Mouse (Mus musculus) 3134 (cell line): Measurements from ENCODE around the gene Hoxa2.

Experiments
- DNase-seq: peaks from one replicate; pipeline ENCODE4 v3.0.0-alpha.2; 2011; ENCODE audit warnings: low spot score; ENCODE audit not compliant: insufficient read length; ENCODE audit errors: extremely low read depth

Hoxa2 gene

GRCm38 (mm10) chr6:52164626-52165440 lies at the start of gene Hoxa2:
TSS of gene Hoxa2 (minus strand) at chr6:52164831.
- DNase-seq, result no peak

DNA sequence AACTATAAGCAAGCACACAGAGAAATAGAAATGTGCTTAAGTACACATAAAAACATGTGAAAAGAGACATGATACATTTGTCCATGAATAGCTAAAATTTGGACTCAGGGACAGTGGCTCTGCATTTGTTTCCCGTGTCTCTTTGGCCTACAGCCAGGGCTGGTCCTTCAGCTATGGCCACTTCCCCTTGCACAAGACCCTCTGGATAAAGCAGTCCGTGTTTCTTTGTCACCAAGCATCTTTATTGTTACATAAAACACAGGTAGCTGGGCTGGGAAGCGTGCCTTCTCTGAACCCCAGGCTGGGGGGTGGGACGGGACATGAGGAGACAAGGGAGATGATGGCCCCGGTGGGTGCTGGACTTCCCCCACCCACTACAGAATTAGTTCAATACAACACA lies 49.6 kb upstream of the Hoxa2 start:
- DNase-seq, result no peak

- peak; percentile 81 for DNase-seq
These were observed 48.7 kb upstream of the Hoxa2 start, which contains the start of the genes Hoxa3 and Gm28308 for GRCm38 (mm10) chr6:52213119-52213986. TSS of gene Hoxa3 (minus strand) at chr6:52213336. TSS of gene Gm28308 (minus strand) at chr6:52213339.

GRCm38 (mm10) chr6:52212556-52213118 lies 48.0 kb upstream of the Hoxa2 start:
- DNase-seq, result peak; percentile 78

- no peak for DNase-seq
These were observed 47.3 kb upstream of the Hoxa2 start for GRCm38 (mm10) chr6:52211961-52212360.

- DNase-seq, result peak; percentile 84
These were observed 46.7 kb upstream of the Hoxa2 start for GRCm38 (mm10) chr6:52211170-52211935.

GRCm38 (mm10) chr6:52209685-52210046 lies 45.0 kb upstream of the Hoxa2 start:
- no peak for DNase-seq

DNA sequence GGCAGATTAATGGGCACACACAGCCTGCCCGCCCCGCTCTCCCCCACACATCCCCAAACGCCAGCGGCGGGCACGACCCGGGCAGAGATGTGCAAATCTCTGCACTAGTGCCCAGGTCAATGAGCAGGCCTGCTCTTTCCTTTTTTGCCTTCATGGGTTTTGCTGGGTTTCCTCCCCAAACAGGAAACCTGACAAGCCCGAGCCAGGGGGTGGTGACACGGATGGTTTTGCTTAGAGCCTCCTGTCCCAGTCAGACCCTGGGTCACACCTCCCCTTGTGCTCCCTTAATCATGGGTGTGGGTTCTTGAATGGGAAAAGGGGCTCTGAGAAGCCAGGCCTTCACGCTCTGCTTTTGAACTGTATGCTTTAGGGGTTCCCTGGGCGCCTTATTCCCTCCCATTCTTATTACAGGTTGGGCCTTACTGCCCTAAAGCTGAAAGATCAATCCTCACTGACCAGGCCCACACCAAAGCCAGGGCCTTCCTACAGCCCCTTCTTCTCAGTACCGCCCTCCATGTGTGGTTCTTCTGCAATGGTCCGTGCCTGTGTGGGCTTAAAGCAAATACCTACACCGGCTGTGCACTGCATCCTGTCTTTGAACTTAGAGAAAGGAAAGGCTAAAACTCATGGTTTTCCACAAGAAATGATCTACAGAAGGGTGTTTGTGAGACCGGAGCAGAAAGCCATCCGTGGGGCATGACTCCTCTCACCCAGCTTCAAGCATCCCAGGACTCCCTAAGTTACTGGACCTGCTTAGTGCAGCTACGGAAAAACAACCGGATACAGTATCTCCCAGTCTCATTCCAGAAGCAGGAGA lies 44.4 kb upstream of the Hoxa2 start:
- no peak for DNase-seq

GRCm38 (mm10) chr6:52208072-52208867 lies 43.6 kb upstream of the Hoxa2 start, which contains the start of gene Hoxa6:
TSS of gene Hoxa6 (minus strand) at chr6:52208722.
- DNase-seq, result peak; percentile 71

- no peak for DNase-seq
These were observed 43.0 kb upstream of the Hoxa2 start for GRCm38 (mm10) chr6:52207684-52207976.

DNA sequence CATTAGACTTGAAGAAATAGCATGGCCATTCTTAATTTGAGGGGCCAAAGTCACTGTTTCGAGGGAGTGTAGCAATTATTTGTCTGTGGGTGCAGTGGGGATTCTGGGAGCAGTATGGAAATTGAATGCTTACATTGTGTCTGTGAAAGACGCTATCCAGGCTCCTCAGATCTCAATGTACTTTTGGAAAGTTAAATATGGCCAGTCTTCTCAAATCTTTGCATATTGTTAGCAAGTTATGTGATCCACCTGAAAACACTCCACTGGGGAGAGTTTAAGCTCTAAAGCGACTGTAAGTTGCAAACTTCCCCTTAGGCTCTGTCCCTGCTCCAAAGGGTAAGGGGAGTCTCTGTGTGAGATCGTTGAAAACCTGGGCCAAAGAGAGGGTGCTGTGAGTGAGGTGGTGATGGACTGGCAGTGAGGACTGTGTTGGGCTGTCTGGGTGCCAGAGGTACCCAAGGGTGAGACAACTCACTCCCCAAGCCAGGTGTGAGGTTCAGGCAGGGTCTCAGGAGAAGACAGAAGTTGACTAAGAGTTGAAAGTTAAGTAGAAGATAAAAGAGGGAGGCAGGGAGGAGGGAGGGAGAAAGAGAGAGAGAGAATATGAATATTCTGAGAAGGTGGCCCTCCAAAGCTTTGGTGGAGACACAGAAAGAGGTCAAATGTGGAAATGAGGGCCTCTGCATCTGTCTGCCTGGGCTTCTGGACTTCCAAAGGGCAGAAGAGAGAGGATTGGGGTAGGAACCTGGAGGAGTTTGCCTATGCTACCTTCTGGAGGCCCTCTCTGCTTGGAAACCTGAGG lies 42.5 kb upstream of the Hoxa2 start:
- no peak for DNase-seq

DNA sequence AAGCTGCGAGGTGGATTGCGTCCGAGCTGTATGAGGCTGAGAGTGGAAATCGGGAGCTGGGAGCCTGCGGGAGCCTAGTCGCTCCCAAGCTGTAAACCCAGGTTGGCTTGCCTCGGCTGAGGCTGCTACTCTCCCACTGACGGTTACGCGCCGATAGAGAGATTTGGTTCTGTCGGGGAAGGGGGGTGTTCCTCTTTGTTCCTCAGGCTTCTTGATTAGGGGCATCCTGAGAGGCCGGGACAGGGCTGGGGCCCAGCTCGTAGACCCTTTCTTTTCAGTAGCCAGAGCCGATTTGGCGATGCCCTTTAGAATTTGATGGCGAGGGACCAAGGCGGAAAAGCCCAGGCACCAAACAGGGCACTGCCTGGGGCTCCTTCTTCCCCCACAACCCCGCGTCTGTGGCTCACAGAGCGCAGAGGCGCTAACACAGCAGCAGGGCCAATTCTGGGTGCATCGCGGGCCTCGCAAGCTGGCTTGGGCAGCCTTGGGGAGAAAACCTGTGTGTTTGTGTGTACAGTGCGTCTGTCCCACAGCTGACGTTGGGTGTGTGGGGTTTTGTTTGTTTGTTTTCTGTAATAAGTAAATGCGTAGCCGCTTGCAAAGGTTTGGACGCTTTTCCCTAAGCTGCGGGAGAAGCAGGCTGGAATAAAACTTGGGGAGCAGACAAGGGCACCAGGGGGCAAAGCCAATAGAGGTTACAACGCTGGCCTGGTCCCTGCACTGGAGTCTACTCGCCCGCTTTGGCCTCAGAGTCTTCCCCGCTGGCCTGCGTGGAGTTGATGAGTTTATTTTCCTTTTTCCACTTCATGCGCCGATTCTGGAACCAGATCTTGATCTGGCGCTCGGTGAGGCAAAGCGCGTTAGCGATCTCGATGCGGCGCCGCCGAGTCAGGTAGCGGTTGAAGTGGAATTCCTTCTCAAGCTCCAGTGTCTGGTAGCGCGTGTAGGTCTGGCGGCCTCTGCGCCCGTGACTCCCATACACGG lies 41.3 kb upstream of the Hoxa2 start:
- no peak for DNase-seq

DNA sequence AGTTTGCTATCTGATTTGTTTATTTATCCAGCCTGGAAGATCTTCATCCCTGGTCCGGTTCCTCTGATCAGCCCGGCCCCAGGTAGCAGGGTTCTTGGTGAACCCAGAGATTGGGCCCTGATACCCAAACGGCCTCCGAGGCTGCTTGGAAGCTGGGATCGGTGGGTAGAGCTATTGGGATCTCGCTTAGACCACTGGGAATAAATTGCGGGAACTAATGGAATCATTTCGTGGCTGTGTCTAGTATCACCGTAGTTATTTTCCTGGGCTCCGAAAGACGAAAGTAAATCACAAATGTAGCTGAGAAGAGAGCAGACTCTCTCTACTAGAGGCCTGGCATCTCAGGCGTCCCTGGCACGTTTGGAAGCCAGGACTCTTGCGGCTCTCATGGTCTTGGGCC lies 40.6 kb upstream of the Hoxa2 start:
- DNase-seq, result no peak

DNA sequence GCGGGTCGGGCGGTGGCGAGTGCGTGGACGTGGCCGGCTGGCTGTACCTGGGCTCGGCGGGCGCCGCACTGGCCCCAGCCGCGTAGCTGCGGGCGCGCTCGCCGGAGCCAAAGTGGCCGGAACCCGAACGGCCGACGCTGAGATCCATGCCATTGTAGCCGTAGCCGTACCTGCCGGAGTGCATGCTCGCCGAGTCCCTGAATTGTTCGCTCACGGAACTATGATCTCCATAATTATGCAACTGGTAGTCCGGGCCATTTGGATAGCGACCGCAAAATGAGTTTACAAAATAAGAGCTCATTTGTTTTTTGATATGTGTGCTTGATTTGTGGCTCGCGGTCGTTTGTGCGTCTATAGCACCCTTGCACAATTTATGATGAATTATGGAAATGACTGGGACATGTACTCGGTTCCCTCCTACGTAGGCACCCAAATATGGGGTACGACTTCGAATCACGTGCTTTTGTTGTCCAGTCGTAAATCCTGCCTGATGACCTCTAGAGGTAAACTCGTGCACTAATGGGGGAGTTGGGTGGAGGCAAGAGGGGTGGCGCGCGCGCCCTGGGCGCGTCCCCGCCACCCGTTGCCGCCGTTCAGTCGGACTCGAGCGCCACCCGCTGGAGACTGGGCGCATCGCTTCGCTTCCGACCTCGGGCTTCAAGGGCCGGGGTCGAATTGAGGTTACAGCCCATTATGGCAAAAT lies 39.6 kb upstream of the Hoxa2 start, which contains the start of gene Hoxa5:
Gene Hoxa5 (minus strand): TSS at position 538 of the 703 bp plus-strand sequence.
- DNase-seq, result no peak

DNA sequence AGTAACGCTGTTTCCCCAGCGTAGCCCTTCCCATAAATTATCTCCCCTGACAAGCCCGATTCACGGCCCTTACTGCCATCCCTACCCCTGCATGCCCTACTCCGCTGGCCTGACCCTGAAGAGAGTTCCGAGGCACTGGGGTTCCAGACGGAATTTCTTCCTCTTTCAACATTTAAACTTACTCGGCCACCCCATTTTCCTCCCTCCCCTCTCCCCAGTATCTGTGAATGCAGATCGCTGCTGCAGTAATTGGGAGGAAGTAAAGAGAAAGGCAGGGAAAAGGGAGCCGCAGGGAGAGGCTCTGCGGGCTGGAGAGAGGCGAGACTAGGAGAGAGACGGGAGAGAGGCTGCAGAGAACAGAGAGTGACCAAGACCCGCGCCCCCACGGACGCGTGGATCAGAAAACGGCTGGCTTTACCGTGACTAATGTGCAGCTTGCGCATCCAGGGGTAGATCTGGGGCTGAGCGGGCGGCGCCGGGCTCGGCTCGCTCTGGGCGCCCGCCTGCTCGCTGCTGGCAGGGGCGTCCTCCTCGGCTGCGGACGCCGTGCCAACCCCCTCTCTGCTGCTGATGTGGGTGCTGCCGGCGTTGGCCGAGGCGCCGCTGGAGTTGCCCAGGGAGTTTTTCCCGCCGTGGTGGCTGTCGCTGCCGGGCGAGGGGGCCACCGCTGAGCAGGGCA lies 38.9 kb upstream of the Hoxa2 start:
- DNase-seq, result no peak

DNA sequence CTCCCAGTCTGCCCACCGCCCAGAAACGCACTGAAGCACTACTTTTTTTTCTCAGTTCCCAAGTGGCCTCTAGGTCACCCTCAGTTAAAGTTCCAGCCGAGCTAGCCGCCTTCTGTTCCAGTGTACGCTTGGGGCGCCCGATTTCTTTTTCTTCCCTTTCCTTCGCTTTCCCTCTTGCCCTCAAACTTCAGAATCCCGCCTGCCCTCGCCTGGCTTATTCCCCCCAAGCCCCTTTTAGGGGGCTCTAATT lies 38.4 kb upstream of the Hoxa2 start:
- DNase-seq, result no peak
